Mouse (Mus musculus): Measurements from ENCODE around the gene Gm973. TPM values are rescaled to one million over a fixed set of nuclear protein-coding genes. Genes with fewer than 3 reads are reported as not detected.

Gm973 gene
- total and polyA plus RNA-seq, 3 experiments = 2.3 to 14.9 (median 7.6) TPM

- Histone ChIP-seq H3K79me2 (replicated peaks; ENCODE audit: control insufficient read depth, extremely low read depth, insufficient read depth, poor library complexity, severe bottlenecking) (no peaks in the 10 kb centered on the region), H3K36me3 (replicated peaks in 1 of 2; ENCODE audit: control insufficient read depth in 1 of 2, insufficient read depth in 1 of 2, low read length in 1 of 2) (no peaks in the 10 kb centered on the region), H3K4me1 (ENCODE audit: control insufficient read depth in 1 of 2, insufficient read depth in 2 of 2) (peaks cover 0 to 17% of the 10 kb centered on the region in 2 experiments; a peak in 2 of 4 replicates), H3K27ac (ENCODE audit: insufficient read depth, low read depth) (no peak overlapping the region), H3K4me2 (ENCODE audit: insufficient read depth, low read depth, poor library complexity, severe bottlenecking) (no peak overlapping the region), H3K9ac (ENCODE audit: insufficient read depth, low read depth) (no peak overlapping the region), H3K9me3 (replicated peaks; ENCODE audit: low read length) (no peaks in the 10 kb centered on the region), H3K4me3 (replicated peaks in 1 of 3; ENCODE audit: low read depth in 2 of 3, low read length in 2 of 3, poor library complexity in 1 of 3) (no peak overlapping the region), H3K27me3 (replicated peaks) (no peaks in the 10 kb centered on the region)
- DNase-seq (ENCODE audit: extremely low read depth) = no peak
- dilution Hi-C loops (cut with MboI; ENCODE audit: extremely low pct_ligation_motif_present, extremely low pct_unique_long_range_greater_than_20kb, low sequenced_read_pairs) = no loop called here
- in situ Hi-C loops (cut with MboI; ENCODE audit: low pct_ligation_motif_present, low pct_unique_long_range_greater_than_20kb, low sequenced_read_pairs) = no loop called here
- TF ChIP-seq ZKSCAN1 (IDR thresholded peaks at IDR 0.05; ENCODE audit: borderline replicate concordance, low read depth, low read length) = no peak
- TF ChIP-seq POLR2A (IDR thresholded peaks at IDR 0.05; ENCODE audit: low read depth, low read length) = no peak
- no peak for TF ChIP-seq IRF4 (IDR thresholded peaks at IDR 0.05; ENCODE audit: low read depth, low read length)
- TF ChIP-seq TCF12 (IDR thresholded peaks at IDR 0.05; ENCODE audit: low read depth, low read length) = no peak
- TF ChIP-seq JUN (IDR thresholded peaks at IDR 0.05; ENCODE audit: insufficient read depth, low read depth, low read length) = no peak
- TF ChIP-seq ZNF384 (IDR thresholded peaks at IDR 0.05; ENCODE audit: low read depth, low read length) = no peak
- no peak for TF ChIP-seq CHD1 (IDR thresholded peaks at IDR 0.05; ENCODE audit: low read depth, low read length)
- TF ChIP-seq SMC3 (IDR thresholded peaks at IDR 0.05; ENCODE audit: low read depth, low read length) = no peak
- TF ChIP-seq ZC3H11A (IDR thresholded peaks at IDR 0.05; ENCODE audit: low read depth, low read length) = no peak
- no peak for TF ChIP-seq SIN3A (IDR thresholded peaks at IDR 0.05; ENCODE audit: low read length)
- no peak for TF ChIP-seq ELF1 (IDR thresholded peaks at IDR 0.05; ENCODE audit: low read depth, low read length)
- no peak for TF ChIP-seq MAFK (IDR thresholded peaks at IDR 0.05; ENCODE audit: insufficient replicate concordance, low read length)
- no peak for TF ChIP-seq JUND (conservative IDR thresholded peaks at IDR 0.05; ENCODE audit: low read depth, low read length)
- TF ChIP-seq POLR2AphosphoS2 (IDR thresholded peaks at IDR 0.05; ENCODE audit: low read depth, low read length) = no peak
- no peak for TF ChIP-seq MAZ (IDR thresholded peaks at IDR 0.05; ENCODE audit: low read depth, low read length)
These were observed 57.8 kb downstream of the Gm973 start for GRCm38 (mm10) chr1:59573843-59574242.

- Histone ChIP-seq H3K4me3 (replicated peaks in 1 of 3; ENCODE audit: low read depth in 2 of 3, low read length in 2 of 3, poor library complexity in 1 of 3) (no peak overlapping the region), H3K4me2 (ENCODE audit: insufficient read depth, low read depth, poor library complexity, severe bottlenecking) (no peak overlapping the region), H3K36me3 (replicated peaks in 1 of 2; ENCODE audit: control insufficient read depth in 1 of 2, insufficient read depth in 1 of 2, low read length in 1 of 2) (no peaks in the 10 kb centered on the region), H3K27me3 (replicated peaks) (no peaks in the 10 kb centered on the region), H3K4me1 (ENCODE audit: control insufficient read depth in 1 of 2, insufficient read depth in 2 of 2) (peaks cover 4 to 24% of the 10 kb centered on the region in 2 experiments; a peak in 3 of 4 replicates), H3K79me2 (replicated peaks; ENCODE audit: control insufficient read depth, extremely low read depth, insufficient read depth, poor library complexity, severe bottlenecking) (no peaks in the 10 kb centered on the region), H3K9me3 (replicated peaks; ENCODE audit: low read length) (no peaks in the 10 kb centered on the region), H3K9ac (ENCODE audit: insufficient read depth, low read depth) (no peak overlapping the region), H3K27ac (ENCODE audit: insufficient read depth, low read depth) (no peak overlapping the region)
- dilution Hi-C loops (cut with MboI; ENCODE audit: extremely low pct_ligation_motif_present, extremely low pct_unique_long_range_greater_than_20kb, low sequenced_read_pairs) (no loop called here), in situ Hi-C loops (cut with MboI; ENCODE audit: low pct_ligation_motif_present, low pct_unique_long_range_greater_than_20kb, low sequenced_read_pairs) (no loop called here)
- DNase-seq (ENCODE audit: extremely low read depth) = no peak
- TF ChIP-seq ELF1 (IDR thresholded peaks at IDR 0.05; ENCODE audit: low read depth, low read length) = no peak
These were observed 58.5 kb downstream of the Gm973 start for GRCm38 (mm10) chr1:59574262-59575187.

All from CH12.LX (cell line).